Mouse (Mus musculus): Measurements from ENCODE around the gene Inka2.
A peak's percentile ranks its signal among the peaks of the same experiment; 100 is the strongest.
"Not testable (repeated sequence)": the region's sequence is repeated elsewhere in the genome, so short reads cannot be mapped to it uniquely, and the experiment has no call there.

Gene Inka2

DNA sequence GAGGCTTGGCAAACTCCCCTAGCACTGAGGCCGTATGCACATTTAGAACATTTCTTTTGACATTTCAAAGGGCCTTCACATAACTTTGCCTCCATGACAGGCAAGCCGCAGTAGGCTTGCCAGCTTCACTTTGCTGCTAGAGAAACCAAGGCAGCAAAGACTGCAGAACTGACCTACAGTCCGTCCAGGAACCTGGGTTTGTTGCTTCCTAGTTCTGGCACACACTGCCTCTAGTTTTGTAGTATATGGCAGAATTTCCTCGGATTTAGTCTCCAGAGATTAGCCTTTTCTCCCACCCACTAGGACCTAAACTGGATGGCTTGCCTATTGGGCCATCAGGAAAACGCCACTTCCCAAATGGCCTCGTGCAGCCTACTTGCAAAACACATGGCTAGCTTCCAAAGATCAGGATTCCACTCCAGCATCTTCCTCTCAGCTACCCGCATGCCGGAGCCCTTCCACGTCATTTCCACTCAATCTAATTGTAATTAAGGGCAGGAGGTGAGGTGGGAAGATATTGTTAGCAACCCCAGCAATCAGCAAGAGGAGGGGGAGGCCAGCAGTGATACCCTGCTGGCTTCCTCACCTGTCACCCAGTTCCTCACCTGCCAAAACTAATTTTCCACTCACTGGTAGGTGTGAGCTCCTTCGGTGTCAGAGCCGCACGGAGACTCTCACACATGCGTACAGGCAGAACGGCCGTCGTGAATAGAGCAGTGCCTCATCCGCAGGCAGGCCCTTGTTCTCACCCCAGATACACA lies 7.8 kb upstream of the Inka2 start:
- no peak for DNase-seq (ENCODE audit: low read depth, low spot score)

DNA sequence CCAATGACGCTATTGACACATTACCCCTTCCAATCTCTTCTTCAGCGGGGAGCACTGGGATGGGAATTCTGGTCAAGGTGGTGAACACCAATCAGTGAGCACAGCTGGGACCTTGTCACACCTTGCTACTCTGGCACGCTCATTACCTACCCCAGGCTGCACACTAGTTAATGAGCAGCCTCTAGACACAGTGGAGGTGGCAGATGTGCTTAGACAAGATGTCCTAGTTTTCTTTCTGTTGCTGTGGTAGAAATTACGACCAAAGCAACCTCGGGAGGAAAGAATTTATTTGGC lies 7.3 kb upstream of the Inka2 start:
- DNase-seq (ENCODE audit: low read depth, low spot score), result no peak

DNA sequence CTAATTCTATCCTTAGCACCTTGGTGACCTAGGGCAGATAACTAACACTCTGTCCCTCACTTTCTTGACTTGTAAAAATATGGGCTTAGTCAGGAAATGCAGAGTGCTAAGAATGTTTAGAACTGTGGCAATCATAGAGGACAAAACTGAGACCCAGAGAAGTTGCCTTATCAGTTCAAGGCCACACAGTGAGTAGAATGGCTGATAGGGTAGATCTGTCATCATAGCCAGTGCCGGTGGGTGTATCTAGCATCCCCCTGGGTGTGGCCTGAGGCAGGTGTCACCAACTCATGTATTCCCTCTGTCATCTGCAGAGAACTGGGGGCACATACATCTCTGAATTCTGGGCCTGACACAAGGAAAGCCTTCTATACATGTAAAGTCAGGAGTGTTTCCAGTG lies 6.1 kb upstream of the Inka2 start:
- peak; percentile 48 for DNase-seq (ENCODE audit: low read depth, low spot score)

DNA sequence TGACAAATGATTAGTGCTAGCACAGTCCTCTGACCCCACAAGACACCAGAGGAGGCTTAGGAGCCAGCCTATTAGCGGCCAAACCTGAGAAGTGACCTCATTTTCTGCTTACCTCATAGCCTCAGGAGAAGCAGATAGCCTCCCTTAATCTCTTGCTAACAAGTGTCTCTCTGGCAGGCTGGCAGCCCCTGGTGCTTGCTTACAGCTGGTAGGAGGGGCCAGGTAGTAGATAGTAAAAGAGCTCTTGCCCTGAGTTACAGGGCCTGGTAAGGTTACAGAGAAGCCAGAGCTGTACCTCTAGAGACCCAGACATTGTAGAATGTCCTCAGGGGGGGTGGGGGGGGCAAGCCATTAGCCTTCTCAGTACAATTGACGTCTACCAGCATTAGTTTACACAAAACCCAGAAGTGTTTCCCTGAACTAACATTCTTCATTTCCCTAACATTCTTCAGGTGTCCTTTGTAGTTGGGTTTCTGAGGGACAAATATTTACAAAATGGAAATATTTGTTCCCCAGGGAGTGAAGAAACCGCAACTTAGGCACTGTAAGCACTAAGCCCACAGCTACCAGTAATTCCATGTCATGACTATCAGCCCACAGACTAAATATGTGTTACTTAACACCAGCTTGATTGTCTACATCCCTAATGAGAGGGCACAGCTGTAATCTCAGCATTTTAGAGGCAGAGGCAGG lies 5.0 kb upstream of the Inka2 start:
- DNase-seq (ENCODE audit: low read depth, low spot score), result peak; percentile 76

DNA sequence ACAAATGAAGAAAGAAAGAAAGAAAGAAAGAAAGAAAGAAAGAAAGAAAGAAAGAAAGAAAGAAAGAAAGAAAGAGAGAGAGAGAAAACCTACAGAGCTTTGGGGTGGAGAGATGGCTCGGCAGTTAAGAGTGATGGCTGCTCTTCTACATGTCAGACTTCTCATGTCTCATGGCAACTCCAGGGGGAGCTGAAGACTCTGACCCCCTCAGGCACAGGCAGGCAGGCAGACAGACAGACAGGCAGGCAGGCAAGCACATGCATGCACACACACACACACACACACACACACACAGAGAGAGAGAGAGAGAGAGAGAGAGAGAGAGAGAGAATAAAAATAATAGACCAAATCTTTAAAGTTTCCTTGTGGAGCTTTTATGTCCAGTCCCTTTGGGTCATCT lies 3.6 kb upstream of the Inka2 start:
- not testable (repeated sequence) for DNase-seq (ENCODE audit: low read depth, low spot score)

DNA sequence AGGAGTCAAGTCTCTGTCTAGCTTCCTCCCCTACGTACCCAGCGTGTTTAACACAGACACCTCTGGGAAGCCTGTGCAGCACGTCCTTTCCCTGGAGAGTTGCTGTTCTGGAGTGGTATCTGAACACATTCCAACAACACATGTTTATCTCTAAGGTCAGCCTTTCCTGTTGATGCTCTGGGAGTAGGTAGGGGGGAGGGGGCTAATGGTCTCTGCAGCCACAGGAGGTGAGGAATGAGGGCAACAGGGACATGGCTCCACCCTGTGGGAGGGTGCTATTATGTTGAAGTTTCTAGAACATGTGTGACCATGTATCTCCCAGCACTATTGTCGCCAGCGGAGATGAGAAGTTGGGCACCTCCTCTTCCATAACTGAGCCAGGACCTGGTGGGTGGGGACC lies 3.0 kb upstream of the Inka2 start:
- no peak for DNase-seq (ENCODE audit: low read depth, low spot score)

DNA sequence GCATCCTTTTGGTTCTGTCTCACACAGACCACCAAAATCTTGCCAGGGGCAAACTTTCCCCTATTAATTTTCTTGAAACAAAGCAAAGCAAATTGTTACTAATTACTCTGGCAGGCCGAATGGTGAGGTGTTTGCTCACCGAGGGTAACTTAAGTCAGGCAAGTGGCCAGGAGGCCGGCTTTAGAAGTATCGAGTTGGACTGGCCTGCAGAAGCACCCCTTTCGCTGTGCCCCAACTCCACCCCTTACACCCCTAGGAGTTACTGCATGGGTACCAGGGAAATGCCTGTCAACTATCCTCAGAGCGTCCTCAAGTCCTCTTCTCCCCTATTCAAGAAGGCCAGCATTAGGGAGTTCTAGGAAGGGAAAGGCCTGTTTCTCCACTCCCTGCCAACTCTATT lies 828 bp upstream of the Inka2 start:
- DNase-seq (ENCODE audit: low read depth, low spot score), result no peak

DNA sequence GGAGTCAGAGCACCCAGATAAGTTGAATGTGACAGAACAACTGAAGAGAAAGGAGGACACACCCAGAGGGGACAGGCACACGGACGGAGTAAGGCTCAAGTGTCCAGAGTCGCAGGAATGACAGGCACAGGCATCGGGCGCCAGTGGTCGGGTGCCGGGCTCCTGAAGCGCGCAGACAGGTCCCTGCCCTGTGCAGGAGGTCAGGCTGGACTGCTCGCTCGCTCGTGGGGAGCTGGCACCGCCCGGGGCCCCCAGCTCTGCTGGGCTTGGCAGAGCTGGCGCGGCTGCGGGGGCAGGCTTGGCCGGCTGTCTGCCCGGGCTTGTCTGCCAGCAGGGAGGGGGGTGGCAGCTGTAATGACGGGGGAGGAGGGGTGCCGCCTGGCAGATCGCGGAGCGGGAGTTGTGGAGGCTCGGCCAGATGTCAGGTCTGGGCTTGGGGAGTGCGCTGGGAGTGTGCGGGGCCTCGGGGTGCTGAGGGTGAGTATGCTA lies 706 bp downstream of the Inka2 start:
- DNase-seq (ENCODE audit: low read depth, low spot score), result no peak

DNA sequence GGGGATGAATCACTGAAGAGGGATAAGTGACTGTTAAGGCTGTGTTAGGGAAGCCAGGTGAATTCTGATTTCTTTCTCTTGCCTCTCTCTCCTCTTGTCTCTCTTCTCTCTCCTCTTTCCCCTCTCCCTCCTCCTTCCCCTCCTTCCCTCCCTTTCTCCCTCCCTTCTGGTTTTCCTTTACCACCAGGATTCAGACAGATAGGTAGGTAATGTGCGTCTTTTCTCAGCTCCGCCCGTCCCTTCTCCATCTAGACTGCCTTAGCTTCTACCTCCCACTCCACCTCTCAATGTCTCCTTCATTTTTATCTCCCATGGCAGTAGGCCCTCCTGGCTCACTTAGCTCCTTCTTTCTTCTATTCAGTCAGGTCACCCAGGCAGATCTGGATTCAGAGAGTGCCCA lies 1.2 kb downstream of the Inka2 start:
- no peak for DNase-seq (ENCODE audit: low read depth, low spot score)

DNA sequence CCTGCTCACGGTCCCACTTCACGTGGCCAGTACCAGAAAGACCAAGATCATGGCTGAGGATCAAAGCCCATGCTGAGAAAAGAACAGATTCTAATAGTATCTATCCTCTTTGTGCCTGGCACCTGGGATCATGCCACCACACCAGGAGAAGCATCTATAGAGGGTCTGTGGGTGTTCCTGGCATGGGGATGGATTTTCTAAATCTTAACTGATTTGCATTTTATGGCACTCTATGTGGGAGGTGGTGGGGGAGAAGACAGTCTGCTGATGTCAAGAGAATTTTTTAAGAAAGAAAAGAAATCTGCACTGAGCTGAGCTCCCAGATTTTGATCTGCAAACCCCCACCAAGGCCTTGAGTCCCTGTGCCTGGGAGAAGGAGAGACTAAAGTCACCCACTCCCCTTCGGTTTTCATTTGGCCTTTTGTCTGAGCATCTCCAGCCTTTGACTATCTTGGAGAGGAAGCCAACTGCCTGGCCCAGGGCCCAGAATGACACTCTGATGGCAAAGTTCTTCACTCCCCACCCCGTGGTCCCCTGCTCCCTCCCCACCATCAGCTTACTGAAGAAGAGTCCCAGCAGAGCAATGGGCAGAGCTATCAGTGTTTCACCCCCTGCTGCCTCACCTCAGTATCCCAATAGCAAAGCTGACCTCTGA lies 2.1 kb downstream of the Inka2 start:
- DNase-seq (ENCODE audit: low read depth, low spot score), result no peak

DNA sequence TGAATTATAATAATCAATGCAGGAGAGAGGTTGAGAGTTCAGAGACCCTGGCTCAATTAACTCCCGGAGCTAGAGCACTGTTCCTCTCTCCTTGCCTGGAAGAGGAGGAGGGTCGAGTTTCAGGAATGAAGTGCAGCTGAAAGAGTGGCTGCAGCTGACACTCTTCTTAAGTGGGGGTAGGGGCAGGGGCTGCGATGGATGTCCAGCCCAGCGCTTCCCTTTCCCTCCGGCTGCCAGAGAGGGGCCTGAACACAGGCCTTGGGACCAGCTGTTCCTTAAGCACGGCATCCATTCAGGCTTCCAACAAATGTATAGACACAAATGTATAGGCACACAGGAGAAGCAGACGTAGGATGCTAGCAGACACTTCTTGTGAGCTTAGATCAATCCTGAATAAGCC lies 3.2 kb downstream of the Inka2 start:
- no peak for DNase-seq (ENCODE audit: low read depth, low spot score)

DNA sequence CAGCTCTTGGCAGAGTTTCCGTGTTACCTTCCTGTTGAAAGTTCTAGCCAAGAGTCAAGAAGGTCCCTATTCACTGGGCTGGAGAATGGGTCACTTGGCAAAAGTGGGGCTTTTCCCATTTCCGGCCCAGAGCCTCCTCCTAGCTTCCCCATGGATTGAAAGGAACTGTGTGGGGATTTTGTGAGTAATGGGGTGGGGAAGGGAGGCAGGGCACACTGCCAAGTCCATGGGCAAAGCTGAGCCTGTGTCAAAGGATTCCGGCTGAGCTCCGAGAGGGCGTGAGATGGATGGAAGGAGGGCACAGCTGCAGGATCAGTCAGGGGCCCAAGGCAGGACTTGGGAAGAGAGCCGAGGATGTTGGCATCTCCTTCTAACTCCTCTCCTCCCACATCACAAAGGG lies 5.8 kb downstream of the Inka2 start:
- DNase-seq (ENCODE audit: low read depth, low spot score), result no peak

DNA sequence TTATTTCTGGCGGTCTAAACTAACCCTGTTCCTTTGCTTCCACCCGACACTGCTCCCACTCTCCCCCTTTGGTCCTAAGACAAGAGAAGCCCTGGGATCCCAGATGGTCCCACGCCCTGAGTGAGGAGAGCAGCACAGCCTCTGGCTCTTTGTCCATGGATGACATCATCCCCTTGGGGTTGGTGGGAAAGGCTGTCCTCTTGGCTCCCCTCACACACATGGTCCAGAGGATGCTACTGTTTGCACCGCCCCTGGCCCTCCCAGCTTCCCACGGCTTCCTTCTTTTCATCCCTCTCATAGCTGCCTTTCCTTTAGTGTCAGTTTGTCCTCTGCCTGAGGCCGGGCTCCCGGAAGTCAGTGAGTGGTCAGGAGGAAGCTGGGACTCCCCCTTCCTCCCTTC lies 7.3 kb downstream of the Inka2 start:
- no peak for DNase-seq (ENCODE audit: low read depth, low spot score)

DNA sequence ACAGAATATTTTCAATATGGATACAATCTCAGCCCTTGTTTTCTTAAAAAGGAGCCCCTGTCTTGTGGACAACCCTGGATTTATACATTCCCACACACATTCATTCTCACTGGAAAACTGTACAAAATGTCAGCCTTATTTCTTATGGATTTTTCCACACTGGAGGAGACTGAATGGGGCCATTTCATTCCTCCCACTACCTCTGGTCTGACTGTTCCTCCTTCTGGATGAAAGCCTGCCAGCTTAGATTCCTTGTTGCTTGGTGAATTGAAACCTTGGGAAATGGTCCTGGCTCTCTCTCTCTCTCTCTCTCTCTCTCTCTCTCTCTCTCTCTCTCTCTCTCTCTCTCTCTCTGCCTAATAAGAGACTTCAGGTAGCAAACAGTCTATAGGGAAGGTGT lies 8.4 kb downstream of the Inka2 start:
- no peak for DNase-seq (ENCODE audit: low read depth, low spot score)

DNA sequence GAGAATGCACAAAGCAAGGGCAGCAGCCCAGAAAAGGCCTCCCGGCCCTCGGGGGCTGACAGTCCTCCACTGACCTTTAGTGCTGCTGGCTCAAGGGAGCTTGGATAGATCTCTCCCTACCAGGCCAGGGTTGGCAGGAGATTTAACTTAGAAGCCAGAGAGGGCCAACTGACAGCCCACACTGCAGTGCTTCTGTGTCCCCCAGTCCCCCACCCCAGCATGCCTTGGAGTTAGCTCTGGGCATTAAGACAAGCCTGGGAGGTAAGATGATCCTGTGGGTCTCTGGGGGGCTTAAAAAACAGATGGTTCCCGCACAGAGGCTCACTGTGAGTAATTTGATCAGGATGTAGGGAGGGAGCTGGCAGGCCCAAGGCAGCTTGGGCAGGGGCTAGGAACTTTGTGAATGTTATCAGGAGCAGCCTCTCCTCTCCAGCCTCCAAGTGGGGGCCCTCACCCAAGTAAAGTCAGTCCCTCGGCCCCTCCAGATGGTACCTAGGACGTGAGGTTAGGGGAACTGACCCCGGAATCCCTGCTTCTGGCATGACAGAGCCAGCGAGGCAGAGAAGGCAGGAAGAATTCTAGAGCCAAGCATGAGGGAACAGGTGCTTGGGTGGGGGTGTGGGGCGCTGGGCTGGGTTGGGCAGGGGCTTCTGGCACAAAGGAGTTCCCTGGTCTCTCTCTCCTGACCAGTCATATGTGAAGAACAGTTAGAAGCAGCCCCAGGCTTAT lies 9.9 kb downstream of the Inka2 start:
- DNase-seq (ENCODE audit: low read depth, low spot score), result no peak

DNA sequence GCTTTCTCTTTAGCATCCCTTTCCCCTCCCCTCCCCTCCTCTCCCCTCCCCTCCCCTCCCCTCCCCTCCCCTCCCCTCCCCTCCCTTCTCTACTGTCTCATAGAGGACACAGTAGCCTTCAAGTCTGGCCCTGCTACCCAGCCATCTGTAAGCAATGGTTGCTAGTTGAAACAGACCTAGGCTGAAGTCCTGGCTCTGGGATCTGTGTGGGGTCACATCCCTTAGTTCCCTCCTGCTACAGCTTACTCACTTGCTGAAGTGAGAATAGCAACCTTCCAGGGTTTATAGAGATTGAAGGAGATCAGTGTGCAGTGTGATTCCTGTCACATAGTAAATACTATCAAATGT lies 10.4 kb downstream of the Inka2 start:
- DNase-seq (ENCODE audit: low read depth, low spot score), result no peak

DNA sequence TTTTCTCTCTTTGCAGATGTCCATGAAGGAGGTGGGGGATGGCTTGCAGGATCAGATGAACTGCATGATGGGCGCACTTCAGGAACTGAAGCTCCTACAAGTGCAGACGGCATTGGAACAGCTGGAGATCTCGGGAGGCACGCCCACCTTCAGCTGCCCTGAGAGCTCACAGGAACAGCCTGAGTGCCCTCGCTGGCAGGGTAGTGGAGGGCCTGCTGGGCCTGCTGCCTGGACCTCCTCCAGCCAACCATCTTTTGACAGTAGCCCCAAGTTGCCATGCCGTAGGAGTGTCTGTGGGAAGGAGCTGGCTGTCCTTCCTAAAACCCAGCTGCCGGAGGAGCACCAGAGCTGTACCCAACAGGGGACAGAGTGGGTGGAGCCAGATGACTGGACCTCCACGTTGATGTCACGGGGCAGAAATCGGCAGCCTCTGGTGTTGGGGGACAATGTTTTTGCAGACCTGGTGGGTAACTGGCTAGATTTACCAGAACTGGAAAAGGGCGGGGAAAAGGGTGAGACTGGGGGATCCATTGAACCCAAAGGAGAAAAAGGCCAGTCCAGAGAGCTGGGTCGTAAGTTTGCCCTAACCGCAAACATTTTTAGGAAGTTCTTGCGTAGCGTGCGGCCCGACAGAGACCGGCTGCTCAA lies 12.1 kb downstream of the Inka2 start:
- DNase-seq (ENCODE audit: low read depth, low spot score), result no peak

DNA sequence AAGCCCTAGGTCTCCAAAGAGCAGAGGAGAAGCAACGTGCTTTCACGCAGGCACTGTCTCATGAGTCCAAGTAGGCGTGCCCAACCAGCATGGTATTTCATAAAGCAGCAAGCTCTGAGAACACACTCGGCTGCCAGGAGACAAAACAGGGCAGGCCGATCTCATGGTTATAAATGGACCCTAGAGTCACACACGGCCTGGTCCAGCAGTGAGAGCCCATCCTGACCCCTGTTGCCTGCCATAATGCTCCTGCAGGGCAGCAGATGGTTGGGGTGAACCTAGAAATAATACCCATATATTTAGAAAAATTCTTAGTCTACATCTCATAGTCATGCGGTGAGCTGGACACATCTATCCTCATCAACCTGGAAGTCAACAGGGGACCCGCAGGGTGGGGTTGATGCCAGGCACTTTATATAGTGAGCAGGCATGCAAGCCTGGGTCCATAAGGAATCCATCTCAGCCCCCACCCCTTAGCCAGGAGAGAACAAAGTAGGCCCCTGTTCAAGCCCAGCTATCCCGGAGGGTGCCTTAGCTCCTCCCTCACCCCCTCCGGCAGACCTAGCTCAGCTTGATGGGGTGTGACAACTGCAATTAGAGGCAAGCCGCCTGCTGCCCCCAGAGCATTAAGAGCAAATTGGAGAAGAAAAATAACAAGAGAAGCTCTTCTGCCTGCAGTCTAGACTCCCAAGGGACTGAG lies 13.6 kb downstream of the Inka2 start:
- no peak for DNase-seq (ENCODE audit: low read depth, low spot score)

DNA sequence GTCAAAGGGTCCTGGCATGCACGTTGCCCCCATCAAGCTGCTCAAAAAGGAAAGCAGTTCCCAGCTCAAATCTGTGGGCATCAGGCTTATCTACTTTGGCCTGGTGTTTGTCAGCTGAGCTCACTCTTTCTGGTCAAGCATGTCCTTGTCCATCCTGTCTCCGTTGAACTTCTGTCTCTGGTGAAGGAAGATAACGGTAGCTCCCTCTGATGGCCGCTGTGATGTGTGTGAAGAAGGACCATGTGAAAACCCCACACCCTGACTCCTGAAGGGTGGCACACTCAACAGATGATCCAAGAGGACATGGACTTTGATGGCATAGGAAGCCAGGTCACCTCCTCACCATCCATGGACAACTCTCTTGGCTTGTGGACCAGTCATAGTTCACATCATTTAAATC lies 14.3 kb downstream of the Inka2 start:
- no peak for DNase-seq (ENCODE audit: low read depth, low spot score)

DNA sequence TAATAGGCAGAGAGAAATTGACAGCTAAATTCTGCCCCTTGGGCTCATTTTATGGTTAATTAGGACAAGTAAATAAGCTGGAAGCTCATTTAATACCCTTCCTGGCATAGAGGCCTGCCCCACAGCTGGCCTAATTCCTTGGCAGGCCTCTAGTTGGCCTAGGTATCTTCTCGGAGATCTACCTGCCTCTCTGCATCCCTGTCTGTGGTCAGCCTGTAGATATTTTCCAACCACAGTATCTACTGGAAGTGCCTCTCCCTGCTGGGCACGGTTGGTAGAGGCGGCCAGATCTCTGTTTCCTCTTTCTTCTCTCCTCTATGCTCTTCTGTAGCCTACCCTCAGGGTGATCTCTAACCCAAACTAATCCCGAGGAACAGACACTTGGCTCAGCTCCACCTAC lies 15.6 kb downstream of the Inka2 start:
- DNase-seq (ENCODE audit: low read depth, low spot score), result no peak

DNA sequence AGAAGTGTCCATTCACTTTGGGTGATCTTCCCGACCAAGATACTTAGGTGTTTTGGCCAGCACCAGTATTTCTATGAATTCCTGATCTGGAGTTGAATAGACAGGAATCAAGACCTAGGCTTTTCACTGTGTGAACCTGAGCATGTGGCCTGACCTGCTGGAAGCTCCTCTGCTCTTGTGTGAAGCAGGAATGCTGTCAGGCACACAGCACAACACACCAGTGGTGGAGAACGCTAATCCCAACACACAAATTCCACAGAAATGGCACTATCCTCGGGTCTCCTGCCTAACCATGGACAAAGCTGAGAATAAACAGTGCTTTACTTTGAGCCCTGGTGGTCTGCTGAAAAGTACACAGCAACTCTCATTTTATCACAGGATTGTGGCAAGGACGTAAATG lies 16.1 kb downstream of the Inka2 start:
- no peak for DNase-seq (ENCODE audit: low read depth, low spot score)
